Mouse (Mus musculus): ENCODE results near the gene Wasf2.
"Not testable (repeated sequence)": the region's sequence is repeated elsewhere in the genome, so short reads cannot be mapped to it uniquely, and the experiment has no call there.

The Wasf2 gene

GRCm38 (mm10) chr4:133096671-133097070 lies 33.6 kb upstream of the Wasf2 start:
- DNase-seq (ENCODE audit: low spot score in 2 of 2), result not testable (repeated sequence)

GRCm38 (mm10) chr4:133101751-133102150 lies 28.6 kb upstream of the Wasf2 start:
- DNase-seq (ENCODE audit: low spot score in 2 of 2), result no peak

- DNase-seq (ENCODE audit: low spot score in 2 of 2), result no peak
These were observed 26.6 kb upstream of the Wasf2 start for GRCm38 (mm10) chr4:133103525-133104193.

GRCm38 (mm10) chr4:133104194-133104569 lies 26.1 kb upstream of the Wasf2 start:
- no peak for DNase-seq (ENCODE audit: low spot score in 2 of 2)

GRCm38 (mm10) chr4:133106691-133107090 lies 23.6 kb upstream of the Wasf2 start:
- no peak for DNase-seq (ENCODE audit: low spot score in 2 of 2)

GRCm38 (mm10) chr4:133107788-133108281 lies 22.5 kb upstream of the Wasf2 start:
- DNase-seq (ENCODE audit: low spot score in 2 of 2), result no peak

GRCm38 (mm10) chr4:133108481-133109334 lies 21.6 kb upstream of the Wasf2 start:
- no peak for DNase-seq (ENCODE audit: low spot score in 2 of 2)

GRCm38 (mm10) chr4:133109335-133109801 lies 20.9 kb upstream of the Wasf2 start:
- DNase-seq (ENCODE audit: low spot score in 2 of 2), result no peak

GRCm38 (mm10) chr4:133112175-133112838 lies 18.0 kb upstream of the Wasf2 start:
- DNase-seq (ENCODE audit: low spot score in 2 of 2), result no peak

GRCm38 (mm10) chr4:133113351-133113882 lies 16.9 kb upstream of the Wasf2 start:
- DNase-seq (ENCODE audit: low spot score in 2 of 2), result no peak

GRCm38 (mm10) chr4:133114762-133115161 lies 15.5 kb upstream of the Wasf2 start:
- no peak for DNase-seq (ENCODE audit: low spot score in 2 of 2)

GRCm38 (mm10) chr4:133115721-133116429 lies 14.4 kb upstream of the Wasf2 start:
- no peak for DNase-seq (ENCODE audit: low spot score in 2 of 2)

GRCm38 (mm10) chr4:133116756-133117470 lies 13.4 kb upstream of the Wasf2 start:
- DNase-seq (ENCODE audit: low spot score in 2 of 2), result no peak

GRCm38 (mm10) chr4:133117556-133118411 lies 12.5 kb upstream of the Wasf2 start:
- no peak for DNase-seq (ENCODE audit: low spot score in 2 of 2)

GRCm38 (mm10) chr4:133118775-133119375 lies 11.4 kb upstream of the Wasf2 start:
- no peak for DNase-seq (ENCODE audit: low spot score in 2 of 2)

GRCm38 (mm10) chr4:133119579-133119978 lies 10.7 kb upstream of the Wasf2 start:
- no peak for DNase-seq (ENCODE audit: low spot score in 2 of 2)

- no peak for DNase-seq (ENCODE audit: low spot score in 2 of 2)
These were observed 9.4 kb upstream of the Wasf2 start for GRCm38 (mm10) chr4:133120833-133121321.

GRCm38 (mm10) chr4:133121416-133121815 lies 8.9 kb upstream of the Wasf2 start:
- no peak for DNase-seq (ENCODE audit: low spot score in 2 of 2)

GRCm38 (mm10) chr4:133121974-133122637 lies 8.2 kb upstream of the Wasf2 start:
- DNase-seq (ENCODE audit: low spot score in 2 of 2), result no peak
